Mouse (Mus musculus) embryonic fibroblast, embryonic 13.5 days (primary cell): ENCODE data around the gene Med20.

ENCODE experiments used
- CTCF ChIP-seq: IDR thresholded peaks from 2 replicates; pipeline ENCODE4 v1.5.1; 2011; ENCODE audit warnings: mild to moderate bottlenecking, control low read depth, low read length, moderate library complexity, borderline replicate concordance; ENCODE audit not compliant: insufficient read depth
- POLR2A ChIP-seq: IDR thresholded peaks from 2 replicates; pipeline ENCODE4 v1.6.1; 2011; ENCODE audit warnings: low read depth, mild to moderate bottlenecking, control low read depth, low read length, moderate library complexity

GRCm38 (mm10) chr17:47562875-47563274 is 48.5 kb upstream of the Med20 start:
- TF ChIP-seq POLR2A (no peak), CTCF (no peak)
